Mouse (Mus musculus): ENCODE measurements around the gene Ror1. TPM values are rescaled to one million over a fixed set of nuclear protein-coding genes. Genes with fewer than 3 reads are reported as not detected.

The Ror1 gene
- polyA plus RNA-seq, 1 experiment, result 2.6 TPM

DNA sequence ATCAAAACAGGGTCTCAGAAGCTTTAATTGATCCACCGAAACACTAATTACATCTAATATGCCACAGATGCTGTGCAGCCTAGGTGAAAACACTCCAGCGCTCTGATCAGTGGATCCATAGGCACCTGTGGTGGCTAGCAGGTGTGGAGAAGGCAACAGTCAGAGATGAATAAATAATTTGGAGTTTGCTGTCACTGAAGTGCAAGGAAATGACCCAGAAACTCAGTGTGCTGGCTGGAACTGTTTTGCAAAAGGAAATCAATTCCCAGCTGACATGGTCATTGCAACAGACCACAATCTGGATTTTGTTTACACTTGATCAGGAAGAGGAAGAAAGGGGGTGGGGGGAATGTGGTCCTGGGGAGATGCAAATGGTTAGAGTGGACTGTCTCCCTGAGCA is 273.1 kb downstream of the Ror1 start:
- no peak for DNase-seq
- WGBS, result 82% methylated on average over 2 of the region's 2 CpGs
- Histone ChIP-seq H3K4me3 (replicated peaks; ENCODE audit: extremely low read depth, low read depth, low read length) (no peak overlapping the region), H3K4me1 (ENCODE audit: control insufficient read depth, insufficient read depth, low read length) (peaks cover 3% of the 10 kb centered on the region; the same call in 1 of the 2 replicates)
- TF ChIP-seq CTCF (IDR thresholded peaks at IDR 0.05; ENCODE audit: insufficient read depth, low read length), result no peak
- no peak for TF ChIP-seq POLR2A (IDR thresholded peaks at IDR 0.05; ENCODE audit: borderline replicate concordance, extremely low read depth, low read depth, low read length)

DNA sequence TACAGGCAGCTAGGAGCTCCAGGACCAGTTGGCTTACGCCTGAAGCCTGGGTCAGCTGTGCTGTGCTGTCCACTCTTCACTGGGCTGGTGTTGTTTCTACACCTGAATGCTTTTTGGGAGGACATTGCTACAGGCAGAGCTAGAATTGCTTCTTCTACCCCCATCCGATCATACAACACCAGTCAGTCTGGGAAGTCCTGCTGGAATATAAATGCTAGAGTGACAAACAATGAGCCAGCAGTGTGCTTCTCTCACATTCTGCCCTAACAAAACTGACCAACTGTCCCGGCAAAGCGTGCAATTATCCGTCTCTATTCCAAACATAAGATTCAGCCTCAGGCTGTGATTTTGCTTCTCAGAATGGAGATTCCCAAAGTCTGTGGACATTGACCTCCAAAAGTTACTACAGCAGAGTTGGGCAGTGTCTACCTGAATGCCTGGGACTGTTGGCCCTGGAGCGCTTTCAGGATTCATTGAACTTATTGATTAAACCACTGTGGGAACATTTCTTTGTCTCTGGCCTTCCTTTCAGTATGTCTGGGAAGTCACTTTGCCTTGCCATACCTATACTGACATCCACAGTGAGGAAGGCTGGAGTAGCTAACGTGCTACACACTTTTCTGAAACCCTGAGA is 274.1 kb downstream of the Ror1 start:
- Histone ChIP-seq H3K4me3 (replicated peaks; ENCODE audit: extremely low read depth, low read depth, low read length) (no peak overlapping the region), H3K4me1 (ENCODE audit: control insufficient read depth, insufficient read depth, low read length) (peaks cover 3% of the 10 kb centered on the region; the same call in 1 of the 2 replicates)
- no peak for TF ChIP-seq POLR2A (IDR thresholded peaks at IDR 0.05; ENCODE audit: borderline replicate concordance, extremely low read depth, low read depth, low read length)
- no peak for TF ChIP-seq CTCF (IDR thresholded peaks at IDR 0.05; ENCODE audit: insufficient read depth, low read length)
- no peak for DNase-seq
- WGBS, result 83% methylated on average over 7 of the region's 7 CpGs

GRCm38 (mm10) chr4:100372806-100373205 is 277.2 kb downstream of the Ror1 start:
- WGBS, result 35% methylated on average over 11 of the region's 11 CpGs
- H3K4me3 ChIP-seq (replicated peaks; ENCODE audit: extremely low read depth, low read depth, low read length), result no peak overlapping the region
- peaks cover 3% of the 10 kb centered on the region; the same call in 1 of the 2 replicates for H3K4me1 ChIP-seq (ENCODE audit: control insufficient read depth, insufficient read depth, low read length)
- DNase-seq, result no peak
- TF ChIP-seq POLR2A (IDR thresholded peaks at IDR 0.05; ENCODE audit: borderline replicate concordance, extremely low read depth, low read depth, low read length) (no peak), CTCF (IDR thresholded peaks at IDR 0.05; ENCODE audit: insufficient read depth, low read length) (no peak)

GRCm38 (mm10) chr4:100373780-100374179 is 278.2 kb downstream of the Ror1 start:
- WGBS, result 71% methylated on average over 4 of the region's 4 CpGs
- Histone ChIP-seq H3K4me3 (replicated peaks; ENCODE audit: extremely low read depth, low read depth, low read length) (no peak overlapping the region), H3K4me1 (ENCODE audit: control insufficient read depth, insufficient read depth, low read length) (no peaks in the 10 kb centered on the region)
- DNase-seq, result no peak
- TF ChIP-seq CTCF (IDR thresholded peaks at IDR 0.05; ENCODE audit: insufficient read depth, low read length), result no peak

GRCm38 (mm10) chr4:100375286-100375685 is 279.7 kb downstream of the Ror1 start:
- H3K4me3 ChIP-seq (replicated peaks; ENCODE audit: extremely low read depth, low read depth, low read length), result no peak overlapping the region
- TF ChIP-seq POLR2A (IDR thresholded peaks at IDR 0.05; ENCODE audit: borderline replicate concordance, extremely low read depth, low read depth, low read length), result no peak
- no peak for TF ChIP-seq CTCF (IDR thresholded peaks at IDR 0.05; ENCODE audit: insufficient read depth, low read length)
- no peaks in the 10 kb centered on the region for H3K4me1 ChIP-seq (ENCODE audit: control insufficient read depth, insufficient read depth, low read length)
- no peak for DNase-seq
- 92% methylated on average over 5 of the region's 5 CpGs for WGBS

- 67% methylated on average over 6 of the region's 6 CpGs for WGBS
- no peak overlapping the region for H3K4me3 ChIP-seq (replicated peaks; ENCODE audit: extremely low read depth, low read depth, low read length)
- TF ChIP-seq POLR2A (IDR thresholded peaks at IDR 0.05; ENCODE audit: borderline replicate concordance, extremely low read depth, low read depth, low read length), result no peak
- no peak for TF ChIP-seq CTCF (IDR thresholded peaks at IDR 0.05; ENCODE audit: insufficient read depth, low read length)
- DNase-seq, result no peak
- H3K4me1 ChIP-seq (ENCODE audit: control insufficient read depth, insufficient read depth, low read length), result no peaks in the 10 kb centered on the region
Measured at GRCm38 (mm10) chr4:100376163-100376562, 280.6 kb downstream of the Ror1 start.

- H3K4me3 ChIP-seq (replicated peaks; ENCODE audit: extremely low read depth, low read depth, low read length), result no peak overlapping the region
- DNase-seq, result no peak
- TF ChIP-seq CTCF (IDR thresholded peaks at IDR 0.05; ENCODE audit: insufficient read depth, low read length), result no peak
- no peak for TF ChIP-seq POLR2A (IDR thresholded peaks at IDR 0.05; ENCODE audit: borderline replicate concordance, extremely low read depth, low read depth, low read length)
- H3K4me1 ChIP-seq (ENCODE audit: control insufficient read depth, insufficient read depth, low read length), result no peaks in the 10 kb centered on the region
- WGBS, result 86% methylated on average over 3 of the region's 3 CpGs
Measured at GRCm38 (mm10) chr4:100377231-100377630, 281.6 kb downstream of the Ror1 start.

GRCm38 (mm10) chr4:100377996-100378395 is 282.4 kb downstream of the Ror1 start:
- WGBS, result 84% methylated on average over 4 of the region's 4 CpGs
- no peak for DNase-seq

DNA sequence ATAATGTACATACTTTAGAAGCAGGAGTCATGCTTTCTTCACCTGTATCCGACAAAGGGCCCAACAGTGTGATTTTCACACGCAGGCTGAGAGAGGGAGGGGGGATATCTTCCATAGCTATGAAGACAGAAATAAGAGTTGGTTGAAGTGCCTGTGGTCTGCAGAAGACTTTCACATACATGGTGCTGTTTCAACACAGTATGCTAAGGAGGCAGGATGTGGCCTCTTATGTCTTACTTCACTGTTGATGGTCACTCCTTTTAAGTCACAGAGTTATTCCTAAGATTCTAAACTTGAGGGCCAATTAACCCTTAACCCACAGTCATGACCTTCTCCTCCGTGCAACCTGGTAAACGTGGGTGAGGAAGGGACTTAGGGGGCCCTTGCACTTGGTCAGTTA is 286.2 kb downstream of the Ror1 start:
- Histone ChIP-seq H3K4me3 (replicated peaks; ENCODE audit: extremely low read depth, low read depth, low read length) (no peak overlapping the region), H3K4me1 (ENCODE audit: control insufficient read depth, insufficient read depth, low read length) (no peaks in the 10 kb centered on the region)
- no peak for DNase-seq
- TF ChIP-seq POLR2A (IDR thresholded peaks at IDR 0.05; ENCODE audit: borderline replicate concordance, extremely low read depth, low read depth, low read length) (no peak), CTCF (IDR thresholded peaks at IDR 0.05; ENCODE audit: insufficient read depth, low read length) (no peak)
- WGBS, result 68% methylated on average over 4 of the region's 4 CpGs

More at GRCm38 (mm10) chr4:100377996-100378395, 282.4 kb downstream of the Ror1 start:
- Histone ChIP-seq H3K4me1 (ENCODE audit: control insufficient read depth, insufficient read depth, low read length) (no peaks in the 10 kb centered on the region), H3K4me3 (replicated peaks; ENCODE audit: extremely low read depth, low read depth, low read length) (no peak overlapping the region)
- TF ChIP-seq CTCF (IDR thresholded peaks at IDR 0.05; ENCODE audit: insufficient read depth, low read length) (no peak), POLR2A (IDR thresholded peaks at IDR 0.05; ENCODE audit: borderline replicate concordance, extremely low read depth, low read depth, low read length) (no peak)

DNA sequence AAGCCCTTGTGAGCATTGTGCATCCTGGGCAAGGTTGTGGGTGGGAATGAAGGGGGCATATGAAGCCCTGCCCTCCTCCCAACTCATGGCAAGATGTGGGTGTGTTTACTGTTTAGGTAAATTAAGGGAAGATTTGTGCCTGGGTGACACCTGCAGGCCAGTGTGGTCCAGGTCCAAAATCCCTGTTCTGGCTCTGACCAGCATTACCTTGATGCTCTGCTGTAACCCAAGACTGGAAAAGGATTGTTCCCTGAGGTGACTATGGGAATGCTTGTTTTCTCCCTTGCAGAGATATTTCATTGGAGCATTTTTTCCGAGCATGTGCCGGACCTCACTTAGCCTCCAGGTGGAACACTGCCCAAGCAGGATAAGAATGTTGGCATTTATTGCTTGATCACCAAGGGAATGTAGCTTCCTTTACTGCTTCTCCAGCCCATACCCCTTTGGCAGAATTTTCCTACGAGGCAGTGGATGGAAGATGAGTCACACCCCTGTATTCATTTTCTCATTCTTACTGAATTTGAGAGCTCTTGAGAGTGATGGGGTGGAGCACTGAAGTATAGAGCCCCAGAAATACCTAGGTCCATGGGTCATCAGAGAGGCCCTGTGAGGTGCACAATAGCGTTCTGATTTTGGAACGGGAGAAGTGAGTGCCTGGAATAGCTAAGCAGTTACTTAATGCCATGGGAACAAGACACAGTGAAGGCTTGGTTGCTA is 290.8 kb downstream of the Ror1 start:
- Histone ChIP-seq H3K4me3 (replicated peaks; ENCODE audit: extremely low read depth, low read depth, low read length) (no peak overlapping the region), H3K4me1 (ENCODE audit: control insufficient read depth, insufficient read depth, low read length) (no peaks in the 10 kb centered on the region)
- DNase-seq, result no peak
- whole genome bisulfite sequencing, result 57% methylated on average over 5 of the region's 5 CpGs
- TF ChIP-seq POLR2A (IDR thresholded peaks at IDR 0.05; ENCODE audit: borderline replicate concordance, extremely low read depth, low read depth, low read length) (no peak), CTCF (IDR thresholded peaks at IDR 0.05; ENCODE audit: insufficient read depth, low read length) (0 out of 2 replicates have a peak, but pooled peaks have one; percentile 7)

Data from lung, adult 2 months (tissue).